8 mouse cellular contexts compared by ENCODE assay signal in the genomic region with DNA sequence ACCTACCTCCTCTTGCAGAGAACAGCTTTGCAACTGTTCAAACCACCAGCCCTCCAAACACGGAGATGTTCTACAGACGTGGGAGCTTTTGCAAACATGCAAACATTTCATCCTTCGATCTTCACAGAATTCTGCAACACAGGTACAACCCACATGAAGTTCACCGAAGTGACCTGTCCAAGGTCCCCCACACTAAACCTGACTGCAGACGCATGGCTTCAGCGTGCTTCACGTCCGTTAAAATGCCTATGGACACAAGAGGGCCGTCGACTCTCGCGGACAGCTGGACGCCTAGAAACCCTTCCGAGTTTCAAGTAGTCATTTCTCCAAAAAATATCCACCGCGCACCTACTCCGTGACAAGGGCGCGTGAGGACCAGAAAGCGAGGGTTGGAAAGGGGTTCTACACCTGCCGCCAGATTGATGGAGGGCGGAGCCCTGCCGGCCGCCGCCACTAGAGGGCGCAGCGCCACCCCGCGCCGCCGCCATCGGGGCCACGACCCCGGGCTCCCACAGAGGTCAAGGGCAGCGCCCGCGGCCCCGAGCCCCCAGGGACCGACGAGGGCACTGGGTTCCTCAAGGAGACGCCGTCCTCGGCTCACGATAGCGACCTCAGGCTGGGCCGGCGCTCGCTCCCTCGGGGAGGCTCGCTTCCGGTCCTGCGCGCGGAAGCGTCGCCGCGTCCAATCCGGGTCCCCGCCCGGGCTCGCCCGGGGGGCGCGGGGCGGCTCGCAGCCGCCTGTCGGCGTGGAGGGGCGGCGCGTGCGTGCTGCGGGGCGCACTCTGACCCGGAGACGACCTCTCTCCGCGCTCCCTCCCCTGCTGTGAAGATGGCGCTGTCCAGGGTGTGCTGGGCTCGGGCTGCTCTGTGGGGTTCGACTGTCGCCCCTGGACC. TPM values are rescaled to one million over a fixed set of nuclear protein-coding genes. Genes with fewer than 3 reads are reported as not detected.
DNase-seq lines count a peak whose midpoint lies in the region; ATAC-seq and TF ChIP-seq lines count a peak whose summit lies in the region.

A gene (plus strand): TSS at position 729 of the 894 bp plus-strand sequence.

- H3K9ac ChIP-seq in lung, embryonic 14.5 days: peak within 1 kb of the TSS; percentile 70

- peak; percentile 93 for ATAC-seq in lung, embryonic 14.5 days (ENCODE audit: insufficient read depth)
- peak; percentile 76 for ATAC-seq in neutrophil, adult 5-6 weeks (ENCODE audit: extremely low read depth, insufficient number of reproducible peaks, low FRiP score, poor library complexity, severe bottlenecking)

- WGBS in lung, embryonic 14.5 days: 2% methylated on average over 84 of the region's 84 CpGs

- H3K4me2 ChIP-seq in lung, embryonic 14.5 days: peak within 1 kb of the TSS; percentile 67

- DNase-seq in MEL-GATA-1-ER (ENCODE audit: extremely low read depth, low read depth): peak; percentile 51
- DNase-seq in cerebellum, adult 8-10 months: peak; percentile 83
- peak; percentile 85 for DNase-seq in forelimb bud, embryonic 11.5 days (ENCODE audit: low read depth, low spot score)
- peak; percentile 90 for DNase-seq in heart, postnatal 4 days
- peak; percentile 82 to 87 for DNase-seq in layer of hippocampus, adult 8-10 months (ENCODE audit: low spot score in 2 of 2)
- DNase-seq in lung, embryonic 14.5 days: peak; percentile 93
- peak; percentile 89 for DNase-seq in testis, postnatal 14 days (ENCODE audit: low spot score)

- H3K36me3 ChIP-seq in lung, embryonic 14.5 days (ENCODE audit: insufficient read depth): peaks cover 14% of the 10 kb centered on the region

- no peaks in the 10 kb centered on the region for H3K27me3 ChIP-seq in lung, embryonic 14.5 days (ENCODE audit: insufficient read depth, low read length)

- peak within 1 kb of the TSS; percentile 49; the same call in 1 of the 2 replicates for H3K27ac ChIP-seq in lung, embryonic 14.5 days (ENCODE audit: low read depth)

- peak; percentile 56 for TF ChIP-seq CTCF in lung, embryonic 14.5 days (IDR thresholded peaks at IDR 0.05; ENCODE audit: low read depth)

- H3K4me3 ChIP-seq in lung, embryonic 14.5 days (ENCODE audit: low read depth, low read length): peak within 1 kb of the TSS; percentile 75

- H3K9me3 ChIP-seq in lung, embryonic 14.5 days (ENCODE audit: low read depth, low read length): no peaks in the 10 kb centered on the region

- 0 out of 2 replicates have a peak, but pooled peaks cover 5% of the 10 kb centered on the region for H3K4me1 ChIP-seq in lung, embryonic 14.5 days (ENCODE audit: insufficient read depth)

RNA-seq across cellular contexts. Expression of the gene that starts here (rescaled TPM):
- 10 to 100 TPM; 15.3 to 15.8 TPM for total RNA-seq in heart, postnatal 4 days (2021)
- total RNA-seq in layer of hippocampus, adult 8-10 months (2022): 10 to 100 TPM; 57.2 to 67.6 (median 62.7) TPM
- 20.6 and 22.9 TPM in 2 replicates for polyA plus RNA-seq in lung, embryonic 14.5 days (2014; fragmentation: Nextera tagmentation; extraction: Ambion mirVana)
- total RNA-seq in neutrophil, adult 5-6 weeks (2017): 28.9 and 30.2 TPM in 2 replicates

Comparison
In these comparisons a context has a peak if more than half of its experiments do, and no peak if none do; other contexts are left out.
1. Peak in every context shown above with its lines: DNase-seq, ATAC-seq, H3K4me3 ChIP-seq and H3K27ac ChIP-seq.